Mouse (Mus musculus): ENCODE results near the gene Thrsp.
"Not testable (repeated sequence)": the region's sequence is repeated elsewhere in the genome, so short reads cannot be mapped to it uniquely, and the experiment has no call there.

Thrsp gene

DNA sequence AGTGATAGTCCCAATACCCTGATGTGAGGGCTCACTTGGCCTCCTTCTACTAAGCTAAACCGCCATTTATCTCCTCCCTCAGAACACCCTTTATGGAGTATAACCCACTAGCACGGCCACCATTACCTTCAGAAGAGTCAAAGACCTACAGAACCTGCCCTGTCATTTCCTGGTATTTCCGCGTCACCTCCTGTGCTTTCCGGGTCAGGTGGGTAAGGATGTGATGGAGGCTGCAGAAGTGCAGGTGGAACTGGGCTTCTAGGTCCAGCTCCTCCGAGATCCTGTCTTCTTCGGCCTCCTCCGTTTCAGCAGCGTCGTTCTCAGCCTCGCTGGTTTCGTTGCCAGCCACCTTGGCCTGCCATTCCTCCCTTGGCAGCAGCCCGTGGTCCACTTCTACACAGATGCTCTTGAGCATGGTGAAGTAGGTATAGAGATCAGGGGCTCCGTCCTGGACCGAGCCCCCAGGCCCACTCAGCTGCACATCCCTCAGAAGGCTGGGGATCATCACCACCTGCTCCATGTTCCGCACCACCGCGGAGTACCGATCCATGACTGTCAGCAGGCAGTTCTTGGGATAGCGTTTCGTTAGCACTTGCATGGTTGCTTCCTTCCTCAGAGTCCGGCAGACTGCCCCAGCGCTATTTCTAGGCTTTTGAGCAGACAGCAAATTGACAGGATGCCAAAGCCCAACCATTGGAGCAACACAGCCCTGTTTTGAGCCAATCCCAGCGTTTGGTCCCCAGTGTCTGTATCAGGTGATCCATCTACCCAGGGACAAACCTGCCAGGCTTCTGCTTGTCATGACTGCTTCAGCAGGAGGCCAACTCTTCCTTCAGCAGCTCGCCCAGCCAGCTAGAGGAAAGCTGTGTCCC, at the start of gene Thrsp:
Gene Thrsp (minus strand): TSS at position 825 of the 872 bp plus-strand sequence.
- peak; percentile 98 for DNase-seq

DNA sequence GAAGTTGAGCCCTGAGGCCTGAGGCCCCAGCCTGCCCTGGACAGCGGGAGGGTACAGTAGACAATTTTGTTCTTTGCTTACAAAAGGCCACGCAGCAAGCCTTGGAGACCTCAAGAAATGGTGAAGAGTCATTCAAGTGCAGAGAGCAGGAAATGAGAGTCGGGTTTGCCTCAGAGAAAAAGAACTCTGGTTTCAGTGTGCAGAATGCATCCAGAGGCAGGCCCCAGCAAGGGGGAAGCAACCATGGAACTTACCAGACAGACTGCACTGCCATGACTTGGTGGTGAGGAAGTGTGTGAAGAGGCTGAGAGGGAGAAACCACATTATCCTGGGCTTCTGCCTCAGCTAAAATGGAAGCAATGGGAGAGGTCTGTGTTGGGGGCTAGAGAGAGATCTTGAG, 38.0 kb upstream of the Thrsp start:
- DNase-seq = no peak

DNA sequence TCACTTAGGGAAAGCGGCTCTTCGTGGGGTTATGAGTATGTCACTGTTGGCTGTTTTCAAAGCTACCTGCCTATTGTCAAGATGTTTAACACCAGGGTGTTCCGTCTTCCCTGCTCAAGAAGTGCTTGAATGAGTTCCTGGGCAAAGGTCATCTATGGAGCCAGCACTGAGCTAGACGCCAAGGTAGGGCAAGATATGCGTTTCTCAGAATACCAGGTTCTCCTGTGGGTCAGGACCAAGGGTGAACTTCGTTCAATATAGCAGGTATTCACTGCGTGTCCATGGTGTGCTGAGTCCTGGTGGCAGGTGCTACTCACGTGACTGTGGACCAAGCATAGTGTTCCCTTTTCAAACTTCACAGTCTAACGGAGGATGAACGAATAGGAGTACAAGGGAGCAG, 37.3 kb upstream of the Thrsp start:
- no peak for DNase-seq

DNA sequence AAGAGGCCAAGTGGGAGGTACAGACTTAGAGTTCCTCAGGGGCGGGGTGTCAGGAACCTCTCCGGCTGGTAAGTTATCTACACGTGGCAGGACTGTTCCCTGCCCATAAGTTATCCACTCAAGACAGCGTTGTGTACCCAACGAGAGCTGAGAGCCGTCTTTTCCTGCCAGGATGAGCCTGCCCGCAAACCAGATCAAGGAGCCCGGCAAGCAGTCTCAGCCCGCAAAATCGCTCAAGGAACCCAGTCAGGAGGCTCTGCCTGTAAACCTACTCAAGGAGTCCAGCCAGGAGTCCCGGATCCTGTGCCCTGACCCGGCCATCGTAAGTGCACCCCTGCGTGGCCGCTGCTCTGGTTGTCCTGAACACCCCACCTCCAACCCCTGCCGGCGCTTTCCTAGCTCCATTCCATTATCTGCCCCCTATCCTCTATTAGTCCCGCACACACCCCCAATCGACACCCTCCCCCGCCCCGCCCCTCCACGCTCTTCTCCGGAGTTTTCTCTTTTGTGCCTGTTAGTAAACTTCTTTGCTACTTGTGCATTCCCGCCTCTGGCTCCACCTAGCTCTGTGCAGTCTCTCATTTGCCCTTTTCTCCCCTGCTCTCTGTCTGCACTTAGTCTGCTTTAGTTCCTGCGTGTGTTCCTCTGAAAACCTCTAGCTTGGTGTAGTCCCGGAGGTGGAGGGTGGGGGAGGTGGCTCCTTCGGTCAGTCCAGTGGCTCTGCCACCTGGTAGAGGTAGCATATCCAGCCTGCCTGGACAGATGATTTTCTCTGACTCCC, 35.8 kb upstream of the Thrsp start:
- DNase-seq = no peak

DNA sequence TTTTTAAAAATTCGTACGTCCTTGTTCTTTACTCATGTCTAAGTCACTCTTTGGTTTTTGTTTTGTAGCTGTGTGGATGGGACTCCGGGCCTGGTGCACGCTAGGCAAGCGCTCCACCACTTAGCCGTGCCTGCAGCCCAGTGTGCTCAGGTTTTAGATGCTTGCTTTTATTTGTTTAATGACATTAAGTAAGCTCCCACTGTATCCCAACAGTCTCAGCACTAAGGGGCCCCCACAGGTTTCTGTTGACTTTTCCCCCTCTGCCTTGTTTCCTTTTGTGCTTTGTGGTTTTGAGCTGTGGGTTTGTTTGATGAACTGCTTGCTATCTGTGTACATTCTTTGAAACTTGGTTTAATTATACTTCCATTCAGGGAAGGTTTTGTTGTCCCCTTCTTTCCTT, 34.7 kb upstream of the Thrsp start:
- DNase-seq = no peak

DNA sequence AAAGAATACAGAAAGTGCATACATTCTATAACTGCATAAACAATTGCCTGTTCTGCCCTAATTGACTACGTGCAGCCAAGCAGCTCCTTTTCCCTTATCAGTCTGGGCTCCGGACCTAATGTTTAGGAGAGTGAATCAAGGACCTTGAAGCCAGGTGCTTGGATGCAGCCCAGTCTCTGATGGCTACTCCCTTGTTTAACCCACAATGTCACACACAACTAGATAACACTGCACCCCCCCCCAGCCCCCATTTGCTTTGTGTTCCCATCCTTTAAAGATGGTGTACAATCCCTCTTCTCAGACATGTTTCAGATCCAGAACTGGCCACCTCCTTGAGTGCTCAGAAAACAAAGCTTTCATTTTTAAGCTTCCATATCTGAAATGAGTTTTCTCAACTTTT, 33.5 kb upstream of the Thrsp start, which contains the start of gene Kctd14:
Gene Kctd14 (plus strand): TSS at position 301 of the 400 bp plus-strand sequence.
- not testable (repeated sequence) for DNase-seq

DNA sequence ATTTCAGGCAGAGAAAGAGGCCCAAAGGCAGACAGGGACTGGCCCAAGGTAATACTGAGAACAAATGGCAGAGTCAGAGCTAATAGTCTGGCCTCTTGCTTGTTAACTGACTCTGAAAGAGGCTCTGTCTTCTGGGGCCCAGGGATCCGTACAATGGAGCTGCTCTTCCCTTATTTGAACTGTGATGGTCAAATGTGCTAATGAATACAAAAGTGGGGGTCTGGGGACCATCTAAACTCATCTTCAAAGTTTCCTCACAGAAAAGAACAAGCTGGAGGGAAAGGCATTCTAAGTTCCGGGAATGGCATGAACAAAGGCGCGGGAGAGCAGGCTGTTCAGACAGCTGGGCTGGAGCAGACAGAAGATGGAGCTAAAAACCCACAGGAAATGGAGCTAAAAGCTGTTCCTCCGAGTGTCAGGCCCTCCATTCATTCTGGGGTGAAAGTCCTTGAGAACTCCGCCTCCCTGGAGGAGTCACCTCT, 29.6 kb upstream of the Thrsp start:
- DNase-seq = no peak

DNA sequence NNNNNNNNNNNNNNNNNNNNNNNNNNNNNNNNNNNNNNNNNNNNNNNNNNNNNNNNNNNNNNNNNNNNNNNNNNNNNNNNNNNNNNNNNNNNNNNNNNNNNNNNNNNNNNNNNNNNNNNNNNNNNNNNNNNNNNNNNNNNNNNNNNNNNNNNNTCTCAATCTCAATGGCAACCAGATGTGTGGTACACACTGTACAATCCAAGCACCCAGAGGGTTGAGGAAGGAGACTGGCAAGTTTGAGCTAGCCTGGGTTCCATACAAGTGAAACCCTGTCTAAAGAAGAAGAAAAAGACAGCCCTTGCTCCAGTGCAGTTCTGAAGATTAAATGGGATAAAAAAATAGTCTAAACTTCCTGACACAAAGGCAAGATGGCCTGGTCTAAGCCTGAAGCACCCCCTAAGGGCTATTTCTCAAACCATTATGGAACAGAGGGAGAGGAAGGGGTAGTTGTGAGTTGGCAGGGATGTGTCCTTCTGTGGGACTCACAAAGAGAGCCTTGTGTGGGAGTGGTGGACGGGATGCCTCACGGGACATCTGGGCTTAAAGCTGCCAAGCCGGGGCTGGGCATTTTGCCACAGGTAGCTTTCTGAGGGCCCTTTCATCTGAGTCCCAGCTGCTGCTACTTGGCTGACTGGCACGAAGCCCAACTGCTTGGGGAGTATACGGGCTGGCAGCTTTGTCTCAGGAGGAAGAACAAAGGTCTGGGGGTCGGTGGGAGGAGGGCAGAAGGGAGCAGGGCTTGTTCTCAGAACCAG, 28.8 kb upstream of the Thrsp start:
- DNase-seq = peak; percentile 85

DNA sequence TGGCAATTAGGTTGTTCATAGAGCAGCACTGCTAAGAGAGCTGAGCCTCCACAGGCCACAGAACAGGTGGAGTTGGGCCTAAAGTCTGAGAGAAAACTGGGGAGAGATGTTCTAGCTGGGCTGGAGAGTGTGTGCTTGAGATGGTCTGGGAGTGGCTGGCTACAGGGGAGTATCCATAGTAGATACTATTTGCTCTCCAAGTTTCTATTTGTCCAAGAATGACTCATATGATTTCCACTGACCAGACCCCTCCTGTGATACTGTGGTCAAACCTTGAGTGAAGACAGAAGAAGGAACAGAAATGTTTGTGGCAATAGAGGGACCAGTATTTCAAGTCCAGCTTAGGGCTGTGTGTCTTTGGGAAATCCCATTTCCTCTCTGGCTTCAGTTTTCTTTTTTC, 21.5 kb upstream of the Thrsp start:
- no peak for DNase-seq

DNA sequence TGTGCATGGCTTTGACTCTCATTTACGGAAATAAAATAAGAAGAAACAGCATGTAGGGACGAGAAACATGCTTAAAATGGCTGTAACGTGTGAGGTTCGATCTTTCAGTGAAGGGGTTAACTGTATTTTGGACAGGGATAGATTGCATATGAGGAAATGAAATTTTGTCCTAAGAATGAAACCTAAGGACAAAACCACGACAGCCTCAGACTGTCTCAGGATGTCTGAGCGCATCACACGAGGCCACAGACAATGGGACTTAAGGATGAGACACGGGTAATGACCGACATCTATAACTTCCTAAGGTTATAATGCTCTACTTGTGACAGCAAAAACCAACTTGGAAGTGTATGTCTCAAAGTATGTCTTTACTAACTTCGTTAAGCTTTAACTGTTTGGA, 17.0 kb upstream of the Thrsp start:
- DNase-seq = no peak

DNA sequence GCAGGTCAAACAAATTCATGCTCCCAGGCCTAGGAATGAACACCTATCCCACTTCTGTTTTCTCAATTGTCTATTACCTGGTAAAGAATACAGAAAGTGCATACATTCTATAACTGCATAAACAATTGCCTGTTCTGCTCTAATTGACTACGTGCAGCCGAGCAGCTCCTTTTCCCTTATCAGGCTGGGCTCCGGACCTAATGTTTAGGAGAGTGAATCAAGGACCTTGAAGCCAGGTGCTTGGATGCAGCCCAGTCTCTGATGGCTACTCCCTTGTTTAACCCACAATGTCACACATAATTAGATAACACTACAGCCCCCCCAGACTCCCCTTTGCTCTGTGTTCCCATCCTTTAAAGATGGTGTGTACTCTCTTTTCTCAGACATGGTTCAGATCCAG, 16.0 kb upstream of the Thrsp start:
- DNase-seq = not testable (repeated sequence)

DNA sequence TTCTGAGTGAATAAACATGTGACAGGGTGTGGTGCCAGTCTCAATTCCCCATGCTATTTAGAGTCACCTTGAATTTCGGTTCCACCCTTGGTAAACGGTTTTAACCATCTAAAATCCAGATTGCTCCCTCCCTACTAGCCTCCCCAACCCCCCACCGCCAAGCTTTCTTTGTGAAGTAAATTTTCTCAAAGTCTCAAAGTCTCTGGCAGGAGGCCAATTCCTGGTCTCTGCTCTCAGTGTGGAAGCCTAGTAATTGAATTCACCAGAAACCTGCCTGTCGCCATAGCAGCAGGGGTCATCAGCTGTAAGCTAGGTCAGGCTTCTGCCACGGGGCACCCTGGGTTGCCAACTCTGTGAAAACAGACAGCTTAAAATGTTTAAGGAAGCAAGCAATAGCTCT, 12.2 kb upstream of the Thrsp start:
- peak; percentile 21 for DNase-seq

DNA sequence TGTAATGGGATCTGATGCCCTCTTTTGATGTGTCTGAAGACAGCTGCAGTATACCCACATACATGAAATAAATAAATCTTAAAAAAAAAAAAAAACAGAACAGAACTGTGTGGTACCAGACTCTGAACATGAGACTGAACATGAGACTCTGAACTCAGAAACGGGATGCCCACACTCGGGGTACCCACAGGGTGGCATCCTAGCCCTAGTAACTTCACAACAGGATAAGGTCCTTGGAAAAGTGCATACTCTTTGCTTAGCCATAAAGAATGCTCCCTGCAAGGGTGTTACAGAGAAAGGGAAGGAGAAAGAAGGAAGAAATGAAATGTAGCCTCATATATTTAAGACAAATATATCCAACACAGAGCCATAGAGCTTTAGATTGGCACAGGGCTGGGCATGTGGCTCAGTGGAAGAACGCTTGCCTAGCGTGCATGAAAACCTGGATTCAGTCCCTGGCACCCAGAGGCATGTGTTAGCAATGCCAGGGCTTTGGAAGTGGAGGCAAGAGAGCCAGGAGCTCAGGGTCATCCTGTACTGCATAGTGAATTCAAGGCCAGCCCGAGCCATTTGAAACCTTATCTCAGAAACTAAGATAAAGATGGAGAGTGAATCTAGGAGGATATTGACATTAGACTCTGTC, 10.4 kb upstream of the Thrsp start:
- DNase-seq = peak; percentile 76

DNA sequence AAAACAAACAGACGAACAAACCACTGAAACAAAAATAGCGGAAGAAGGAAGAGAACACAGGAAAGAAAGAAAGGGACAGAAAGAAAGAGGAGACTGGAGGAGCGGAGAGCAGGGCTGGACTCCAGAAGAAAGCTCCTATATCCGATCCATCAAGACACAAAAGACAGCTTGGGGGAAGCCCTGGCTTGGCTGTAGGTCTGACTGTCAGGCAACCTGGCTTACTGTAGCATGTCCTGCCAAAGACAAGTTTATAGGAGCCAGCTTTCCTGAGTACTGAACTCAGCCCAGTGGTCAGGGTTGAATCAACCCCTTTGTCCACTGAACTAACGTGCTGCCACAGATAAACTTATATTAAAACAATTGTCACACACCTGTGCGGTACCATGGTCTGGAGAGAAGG, 9.8 kb upstream of the Thrsp start:
- DNase-seq = no peak

DNA sequence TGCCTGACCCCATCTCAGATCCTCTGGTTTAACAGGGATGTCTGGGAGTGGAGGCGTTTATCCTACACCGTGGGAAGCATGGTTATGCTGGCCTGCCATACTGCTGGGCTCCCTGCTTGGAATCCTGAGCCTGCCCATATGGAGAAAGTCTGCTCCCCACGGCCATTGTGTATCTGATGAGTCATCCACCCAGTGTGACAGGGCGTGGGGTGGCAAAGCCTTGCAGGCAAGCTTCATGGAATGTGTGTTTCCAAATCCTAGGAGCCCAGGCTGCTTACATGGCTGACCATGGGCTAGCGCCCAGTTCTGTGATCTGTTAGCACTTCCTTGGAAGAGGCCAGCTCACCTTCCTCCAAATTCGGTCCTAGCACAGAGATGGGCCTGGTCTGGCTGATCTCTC, 9.0 kb upstream of the Thrsp start:
- DNase-seq = peak; percentile 66

DNA sequence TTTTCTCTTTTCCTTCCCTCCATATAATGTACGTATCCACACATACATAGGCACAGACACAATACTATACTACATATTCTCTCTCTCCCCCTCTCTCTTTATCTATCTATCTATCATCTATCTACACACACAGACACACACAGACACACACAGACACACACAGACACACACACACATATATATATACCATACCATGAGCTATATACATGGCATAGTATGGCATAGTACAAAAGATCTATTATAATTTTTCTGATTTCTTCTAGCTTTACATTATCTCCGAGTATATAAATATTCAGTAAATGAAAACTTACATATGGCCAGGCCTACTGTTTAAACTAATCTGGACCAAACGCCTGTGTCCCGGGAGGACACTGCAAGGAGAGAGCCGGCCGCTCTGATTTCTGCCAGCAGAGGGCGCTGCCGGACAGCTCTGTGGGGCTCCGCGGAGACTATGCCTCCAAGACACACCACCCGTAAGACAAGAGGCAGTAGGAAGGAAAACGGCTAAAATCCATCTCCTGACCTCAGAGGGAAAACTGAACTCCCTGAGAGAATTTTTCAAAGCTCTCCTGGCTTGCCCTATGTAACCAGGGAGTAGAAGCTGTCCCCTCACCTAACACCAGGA, 7.2 kb upstream of the Thrsp start:
- DNase-seq = peak; percentile 86

DNA sequence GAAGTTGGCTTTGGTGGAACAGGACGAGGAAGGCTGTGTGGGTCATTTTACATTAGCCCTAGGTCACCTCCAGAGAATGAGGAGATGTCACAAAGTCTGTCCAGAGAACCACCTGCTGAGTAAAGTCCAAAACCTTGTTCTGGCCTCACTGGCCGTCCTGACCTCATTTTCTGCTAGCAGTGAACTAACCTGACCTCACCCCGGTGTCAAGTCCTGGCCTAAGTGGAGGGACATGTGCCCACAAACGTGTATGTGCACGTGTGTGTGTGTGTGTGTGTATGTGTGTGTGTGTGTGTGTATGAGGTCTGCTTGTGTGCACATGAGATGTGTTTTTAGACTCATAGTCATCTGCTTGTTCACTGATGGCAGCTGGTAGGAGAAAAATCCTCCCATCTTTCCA, 6.2 kb upstream of the Thrsp start:
- DNase-seq = peak; percentile 23

DNA sequence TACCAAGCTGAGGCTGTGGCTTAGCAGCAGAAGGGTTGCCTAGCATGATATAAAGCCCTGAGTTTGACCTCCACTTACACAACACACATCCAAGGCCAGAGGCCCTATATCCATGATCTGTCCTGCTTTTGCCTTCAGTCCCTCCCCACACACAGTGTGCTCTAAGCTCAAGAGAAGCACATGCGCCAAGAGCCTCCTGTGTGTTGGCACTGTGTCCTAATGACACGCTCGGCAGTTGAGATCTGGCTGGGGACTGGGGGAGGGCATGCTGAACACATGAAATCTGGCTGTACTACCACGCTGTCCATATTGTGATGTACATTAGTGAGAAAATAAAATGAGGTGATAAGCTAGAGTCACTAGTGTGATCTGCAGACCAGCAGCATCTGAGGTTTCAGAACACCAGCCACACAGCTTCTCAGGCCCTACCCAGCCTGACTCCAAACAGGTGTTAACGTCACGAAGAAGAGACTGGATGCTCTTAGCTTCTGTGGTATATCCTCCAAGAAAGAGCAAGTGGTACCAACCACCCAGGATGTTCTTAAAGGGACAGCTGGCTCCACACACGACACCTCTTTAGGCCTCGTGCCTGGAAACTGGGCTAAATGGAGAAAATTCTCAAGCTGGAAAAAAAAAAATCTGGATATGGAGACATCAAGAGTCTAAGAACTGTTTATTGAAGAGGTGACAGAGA, 3.6 kb upstream of the Thrsp start:
- peak; percentile 83 for DNase-seq

DNA sequence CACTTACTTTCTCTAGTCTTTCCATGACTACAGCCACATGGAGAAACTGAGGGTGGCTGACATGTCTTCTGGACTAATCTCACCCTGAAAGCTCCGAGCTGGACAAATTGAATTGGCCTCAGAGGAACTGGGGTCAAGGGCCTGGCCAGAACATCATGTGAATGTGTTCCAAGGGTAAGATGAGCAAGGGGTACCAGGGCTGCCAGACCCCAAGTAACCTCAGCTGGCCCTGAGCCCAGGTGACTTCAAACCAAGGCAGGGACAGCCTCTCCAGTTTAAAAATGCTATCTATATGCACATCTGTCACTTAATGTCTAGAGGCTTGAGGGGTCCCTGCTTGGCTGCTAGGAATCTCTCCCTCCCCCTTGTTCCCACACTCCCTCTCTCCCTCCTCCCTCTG, 2.9 kb upstream of the Thrsp start:
- DNase-seq = peak; percentile 51

DNA sequence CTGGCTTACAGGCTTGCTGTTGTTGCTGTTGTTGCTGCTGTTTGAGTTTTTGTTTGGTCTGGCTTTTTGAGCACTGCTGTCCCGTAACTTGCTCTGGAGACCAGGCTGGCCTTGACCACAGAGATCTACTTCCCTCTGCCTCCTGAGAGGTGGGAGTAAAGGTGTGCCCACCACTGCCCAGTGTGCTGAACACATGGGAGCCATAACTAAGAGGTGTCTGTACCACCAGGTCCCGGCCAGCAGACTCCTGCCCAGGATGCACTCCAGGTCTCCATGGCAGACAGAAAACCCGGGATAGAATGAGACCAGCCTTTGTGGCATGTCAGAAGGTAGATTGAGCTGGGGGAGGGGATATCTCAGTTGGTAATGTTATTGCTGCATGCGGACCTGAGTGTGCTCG, 1.6 kb upstream of the Thrsp start:
- DNase-seq = peak; percentile 52

DNA sequence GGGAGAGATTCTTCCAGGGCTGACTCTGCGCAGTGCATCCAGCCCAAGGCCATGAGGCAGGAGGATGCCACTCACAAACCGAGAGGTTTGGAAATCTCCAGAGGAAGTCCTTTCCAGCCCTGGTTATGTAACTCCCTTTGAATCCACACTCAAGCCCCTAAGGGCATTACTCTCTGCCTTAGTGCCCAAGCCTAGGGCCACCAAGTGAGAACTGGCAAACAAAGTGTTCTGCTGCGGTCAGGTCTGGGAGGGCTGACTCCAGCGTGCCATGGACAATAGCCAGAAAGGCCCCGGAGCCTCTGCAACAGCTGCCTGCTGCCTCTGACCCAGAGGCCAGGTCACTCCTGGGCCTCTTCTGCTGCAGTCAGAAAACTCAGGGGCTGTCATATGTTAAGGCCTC, 1.2 kb upstream of the Thrsp start:
- peak; percentile 69 for DNase-seq

DNA sequence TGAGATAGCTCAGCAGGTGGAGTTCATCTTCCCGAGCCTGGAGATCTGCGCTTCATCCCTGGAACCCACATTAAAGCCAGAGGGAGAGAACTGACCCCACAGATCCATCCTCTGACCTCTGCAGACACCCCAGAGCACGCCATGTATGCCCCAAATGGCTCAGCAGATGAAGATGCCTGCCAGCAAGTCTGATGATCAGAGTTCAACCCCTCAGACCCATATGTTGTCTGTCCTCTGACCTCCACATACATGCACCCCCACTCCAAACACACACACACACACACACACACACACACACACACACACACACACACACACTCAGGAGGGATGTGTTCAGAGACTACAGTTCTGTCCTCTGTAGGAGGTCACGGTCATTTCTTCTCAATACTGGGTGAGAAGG, 1.1 kb downstream of the Thrsp start:
- peak; percentile 55 for DNase-seq
